Mouse (Mus musculus): ENCODE results near the gene Tyms.

DNA sequence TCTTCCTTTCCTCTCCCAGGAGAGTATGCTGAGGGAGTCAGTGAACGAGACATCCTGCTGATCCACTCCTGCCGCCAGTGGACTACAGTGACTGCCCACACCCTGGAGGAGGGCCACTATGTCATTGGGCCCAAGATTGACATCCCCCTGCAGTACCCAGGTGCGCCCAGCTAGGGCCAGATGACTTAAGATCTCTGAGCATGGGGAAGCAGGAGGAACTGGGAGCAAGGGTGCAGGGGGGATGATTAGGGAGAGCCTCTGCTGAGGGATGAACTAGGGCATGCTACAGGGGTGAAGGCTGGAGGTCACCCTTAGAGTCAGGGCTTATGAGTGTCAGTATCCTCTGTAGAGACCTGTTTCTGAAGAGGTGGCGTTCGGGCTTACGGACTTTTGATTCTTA is 34.8 kb upstream of the Tyms start:
- TF ChIP-seq EP300 (IDR thresholded peaks at IDR 0.05; ENCODE audit: insufficient read depth, low read depth, low read length) (no peak), CTCF (IDR thresholded peaks at IDR 0.05) (no peak), POLR2A (IDR thresholded peaks at IDR 0.05; ENCODE audit: insufficient read depth, low read depth, low read length) (no peak)

All from heart, adult 2 months (tissue).